Mouse (Mus musculus) mature B cell (primary cell): ENCODE measurements around the gene Stard9.

Experiments used
- in situ Hi-C: fragments of 300-500 bp; cut with MboI; formaldehyde crosslinking; loops from 2 replicates; pipeline ENCODE4 v1.14.3; 2019

Gene Stard9

DNA sequence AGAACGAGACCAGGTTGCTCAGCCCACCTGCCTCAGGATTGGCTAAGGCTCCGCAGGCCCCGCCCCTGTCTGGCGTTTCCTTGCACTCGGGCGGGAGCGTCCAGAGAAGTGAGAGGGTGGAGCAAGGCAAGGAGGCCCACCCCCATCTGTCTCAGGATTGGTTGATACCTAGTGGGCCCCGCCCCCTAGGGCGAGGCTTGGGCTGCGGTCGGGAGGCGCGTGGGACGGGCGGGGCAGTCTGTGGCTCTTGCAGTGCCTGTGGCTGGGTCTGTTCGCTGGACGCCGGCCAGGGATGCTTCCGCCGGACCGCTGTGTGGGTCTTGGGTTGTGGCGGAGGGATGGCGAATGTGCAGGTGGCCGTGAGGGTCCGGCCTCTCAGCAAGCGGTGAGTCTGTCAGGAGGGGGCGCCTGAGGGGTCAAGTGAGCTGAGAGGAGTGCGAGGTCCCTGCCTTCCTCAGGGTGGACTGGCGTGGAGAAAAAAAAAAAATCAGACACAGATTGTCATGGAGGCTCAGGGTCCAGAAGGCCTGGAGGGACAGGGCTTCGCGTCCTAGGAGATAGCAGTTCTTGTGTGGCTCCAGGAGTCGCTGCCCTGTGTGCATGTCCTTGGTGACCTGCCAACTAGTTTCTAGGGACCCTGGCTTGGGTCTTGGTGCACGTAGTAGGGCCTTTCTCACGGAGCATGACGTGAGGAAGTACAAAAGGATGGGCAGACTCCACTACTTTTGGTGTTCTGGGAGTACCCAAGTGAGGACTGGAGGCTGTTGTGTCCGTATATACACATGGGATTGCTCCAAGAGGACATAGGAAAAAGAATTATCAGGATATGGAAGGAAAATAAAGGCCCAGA, at the start of gene Stard9:
Stard9 (plus strand) TSS at position 236 of the 850 bp plus-strand sequence.
- in situ Hi-C loops, result no loop called here

DNA sequence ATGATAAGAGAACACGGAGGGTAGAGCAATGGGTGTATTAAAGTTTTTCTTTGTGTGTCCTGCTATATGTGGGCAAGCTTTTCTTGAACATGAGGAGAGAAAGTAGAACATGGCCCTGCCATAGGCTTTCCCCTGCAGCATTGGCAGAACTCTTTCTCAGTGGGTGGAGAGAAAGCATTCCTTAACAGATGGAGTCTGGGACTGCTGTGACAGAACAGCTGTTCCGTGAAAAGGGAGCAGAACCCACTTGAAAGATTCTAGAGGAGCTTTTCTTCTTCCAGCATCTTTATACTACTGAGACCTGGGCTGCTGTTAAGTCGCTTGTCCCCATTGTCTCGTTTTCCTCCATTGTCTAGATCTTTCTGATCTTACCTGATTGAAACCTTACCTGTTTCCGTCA, 39.2 kb upstream of the Stard9 start:
- in situ Hi-C loops, result no loop called here

DNA sequence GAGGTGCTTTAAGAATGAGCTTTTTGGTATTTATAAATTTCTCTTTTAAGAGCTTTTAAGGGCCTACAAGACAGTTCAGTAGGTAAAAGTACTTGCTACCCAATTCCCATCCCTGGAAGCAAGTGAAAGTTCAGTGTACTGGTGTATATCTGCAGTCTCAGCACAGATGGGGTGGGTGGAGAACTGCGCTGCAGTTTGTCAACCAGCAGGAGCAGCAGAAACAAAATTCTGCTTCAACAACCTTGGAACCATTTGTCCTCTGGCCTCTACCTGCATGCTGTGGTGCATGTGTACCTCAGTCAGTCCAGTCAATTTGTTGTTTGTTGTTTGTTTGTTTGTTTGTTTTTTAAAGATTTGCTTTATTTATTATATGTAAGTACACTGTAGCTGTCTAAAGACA, 36.7 kb upstream of the Stard9 start:
- in situ Hi-C loops, result no loop called here

DNA sequence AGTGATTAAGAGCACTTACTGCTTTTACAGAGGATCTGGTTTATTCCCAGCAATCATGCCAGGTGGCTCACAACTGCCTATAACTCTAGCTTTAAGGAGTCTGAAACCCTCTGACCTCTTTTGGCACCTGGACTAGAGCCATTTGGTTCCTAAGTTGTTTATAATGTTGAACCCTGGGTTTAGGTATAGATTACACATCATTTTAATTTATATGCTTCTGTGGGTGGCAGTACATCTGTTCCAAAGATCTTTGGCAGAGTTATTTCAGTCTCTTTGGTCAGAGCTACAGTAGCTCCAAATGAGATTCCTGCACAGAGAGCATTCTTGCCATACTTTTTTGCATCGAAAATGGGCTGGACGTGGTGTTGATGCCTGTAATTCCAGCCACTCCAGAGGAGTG, 31.2 kb upstream of the Stard9 start:
- in situ Hi-C loops, result no loop called here

DNA sequence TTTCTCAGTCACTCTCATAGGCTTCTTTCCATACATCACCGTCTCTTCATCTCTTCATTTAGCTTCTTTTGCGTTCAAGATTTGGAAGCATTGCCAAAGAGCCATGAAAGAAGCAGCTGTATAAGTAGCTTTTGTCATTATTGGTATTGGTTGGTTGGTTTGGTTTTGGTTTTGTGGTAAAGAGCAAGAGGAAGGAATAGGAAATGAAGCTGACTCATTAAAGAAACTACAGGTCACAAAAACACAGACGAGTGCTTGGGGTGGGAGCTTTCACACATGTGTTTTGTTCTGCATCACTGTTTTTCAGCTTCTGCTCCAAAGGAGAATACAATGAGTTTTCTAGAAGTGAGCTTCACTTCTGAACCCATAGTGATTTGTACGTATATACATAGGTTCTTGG, 29.4 kb upstream of the Stard9 start:
- in situ Hi-C loops, result no loop called here

GRCm38 (mm10) chr2:120606021-120606690, 22.8 kb upstream of the Stard9 start:
- in situ Hi-C loops, result no loop called here

- in situ Hi-C loops, result no loop called here
These were observed 19.8 kb upstream of the Stard9 start, which contains the start of the genes Haus2 and Lrrc57 for GRCm38 (mm10) chr2:120608830-120609723. Gene Haus2 (plus strand): TSS chr2:120609383. Gene Lrrc57 (minus strand): TSS chr2:120609520.

DNA sequence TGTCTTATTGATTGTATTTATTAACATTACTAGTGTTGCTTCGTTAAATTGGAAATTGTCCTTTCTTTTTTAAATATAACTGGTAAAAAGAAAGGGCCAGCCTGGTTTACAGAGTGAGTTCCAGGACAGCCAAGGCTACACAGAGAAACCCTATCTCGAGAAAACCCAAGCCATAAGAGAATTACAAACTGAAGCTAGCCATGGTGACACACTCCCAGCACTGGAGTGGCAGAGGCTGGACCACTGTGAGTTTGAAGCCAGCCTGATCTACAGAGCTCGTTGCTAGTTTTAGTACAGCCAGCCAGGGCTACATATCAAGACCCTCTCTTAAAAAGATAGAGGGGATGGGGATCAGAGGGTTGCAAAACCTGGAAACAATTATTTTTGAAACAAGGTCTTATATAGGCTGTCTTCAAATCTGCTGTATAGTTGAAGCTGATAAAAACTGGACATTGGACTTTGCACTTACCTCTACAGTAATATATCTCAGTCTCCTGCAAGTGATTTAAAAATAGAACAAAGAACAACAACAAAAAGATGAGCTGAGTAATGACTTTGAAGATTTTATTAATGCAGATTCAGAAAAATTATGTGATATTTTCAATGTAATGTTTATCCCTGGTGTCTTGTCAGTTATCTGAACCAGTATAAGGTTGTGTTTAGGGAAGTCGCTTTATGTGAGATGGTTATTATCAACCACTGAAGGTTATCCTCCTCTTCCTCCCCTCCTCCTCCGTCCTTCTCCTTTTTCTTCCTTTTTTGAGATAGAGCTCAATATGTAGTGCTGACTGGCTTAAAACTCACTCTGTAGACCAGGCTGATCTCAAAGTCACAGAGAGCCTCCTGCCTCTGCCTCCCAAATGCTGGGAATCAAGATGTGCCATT, 12.4 kb upstream of the Stard9 start:
- in situ Hi-C loops, result no loop called here

DNA sequence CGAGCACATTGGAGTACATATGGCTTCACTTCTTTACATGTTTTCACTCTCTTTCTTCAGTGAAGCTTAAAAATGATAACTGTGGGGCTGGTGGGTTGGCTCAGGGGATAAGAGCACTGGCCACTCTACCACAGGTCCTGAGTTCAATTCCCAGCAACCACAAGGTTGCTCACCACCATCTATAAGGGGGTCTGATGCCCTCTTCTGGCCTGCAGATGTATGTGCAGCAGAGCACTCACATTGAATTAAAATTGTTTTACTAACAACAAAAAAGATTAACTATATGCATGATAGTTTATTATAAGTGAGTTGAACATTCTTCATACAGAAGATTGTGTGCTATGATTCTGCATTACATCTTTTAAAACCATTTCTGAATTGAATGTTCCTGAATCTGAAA, 9.4 kb upstream of the Stard9 start:
- in situ Hi-C loops, result no loop called here

- in situ Hi-C loops, result no loop called here
These were observed 6.0 kb upstream of the Stard9 start for GRCm38 (mm10) chr2:120622920-120623319.

- in situ Hi-C loops, result no loop called here
These were observed 650 bp upstream of the Stard9 start for GRCm38 (mm10) chr2:120628076-120628865.

GRCm38 (mm10) chr2:120630246-120630645, 1.3 kb downstream of the Stard9 start:
- in situ Hi-C loops, result no loop called here

GRCm38 (mm10) chr2:120630655-120631054, 1.7 kb downstream of the Stard9 start:
- in situ Hi-C loops, result no loop called here

- in situ Hi-C loops, result no loop called here
These were observed 2.6 kb downstream of the Stard9 start for GRCm38 (mm10) chr2:120631521-120631920.

DNA sequence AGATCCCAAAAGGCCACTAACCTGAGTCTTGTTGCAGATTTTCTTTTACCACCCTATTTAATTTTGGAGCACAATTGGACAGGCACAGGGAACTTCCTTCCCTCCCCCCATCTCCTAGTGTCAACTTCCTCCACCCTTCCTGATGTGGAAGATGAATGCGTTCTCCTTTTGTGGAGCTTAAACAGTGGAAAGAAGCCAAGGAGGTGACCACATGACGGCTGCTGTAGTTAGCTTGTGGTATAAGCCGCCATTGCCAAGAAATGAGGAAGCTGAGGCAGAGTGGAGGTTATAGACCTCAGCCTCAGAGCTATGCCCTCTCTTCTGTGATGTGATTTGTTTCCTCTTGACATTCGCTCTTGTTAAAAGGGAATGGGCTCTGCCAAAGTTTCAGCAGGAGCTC, 3.0 kb downstream of the Stard9 start:
- in situ Hi-C loops, result no loop called here

- in situ Hi-C loops, result no loop called here
These were observed 11.9 kb downstream of the Stard9 start for GRCm38 (mm10) chr2:120640835-120641234.

DNA sequence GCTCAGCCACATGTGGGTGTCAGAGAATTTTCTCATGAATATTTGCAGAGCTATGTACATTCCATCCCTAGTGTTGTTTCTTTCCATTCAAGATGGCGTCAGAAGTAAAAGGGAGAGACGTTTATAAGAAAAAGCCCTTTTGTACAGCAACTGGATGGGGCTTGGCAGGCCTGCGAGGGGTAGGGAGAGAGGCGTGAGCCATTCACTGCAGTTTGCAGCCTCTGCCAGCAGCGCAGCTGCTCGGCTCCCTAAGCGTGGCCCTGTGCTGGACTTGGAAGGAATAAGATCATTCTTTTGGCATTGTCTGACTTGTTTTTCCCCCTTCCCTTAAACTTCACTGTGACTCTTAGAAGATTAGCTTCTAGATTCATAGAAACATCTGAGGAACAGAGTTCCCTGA, 14.9 kb downstream of the Stard9 start:
- in situ Hi-C loops, result no loop called here

- in situ Hi-C loops, result no loop called here
These were observed 17.9 kb downstream of the Stard9 start for GRCm38 (mm10) chr2:120646777-120647176.

DNA sequence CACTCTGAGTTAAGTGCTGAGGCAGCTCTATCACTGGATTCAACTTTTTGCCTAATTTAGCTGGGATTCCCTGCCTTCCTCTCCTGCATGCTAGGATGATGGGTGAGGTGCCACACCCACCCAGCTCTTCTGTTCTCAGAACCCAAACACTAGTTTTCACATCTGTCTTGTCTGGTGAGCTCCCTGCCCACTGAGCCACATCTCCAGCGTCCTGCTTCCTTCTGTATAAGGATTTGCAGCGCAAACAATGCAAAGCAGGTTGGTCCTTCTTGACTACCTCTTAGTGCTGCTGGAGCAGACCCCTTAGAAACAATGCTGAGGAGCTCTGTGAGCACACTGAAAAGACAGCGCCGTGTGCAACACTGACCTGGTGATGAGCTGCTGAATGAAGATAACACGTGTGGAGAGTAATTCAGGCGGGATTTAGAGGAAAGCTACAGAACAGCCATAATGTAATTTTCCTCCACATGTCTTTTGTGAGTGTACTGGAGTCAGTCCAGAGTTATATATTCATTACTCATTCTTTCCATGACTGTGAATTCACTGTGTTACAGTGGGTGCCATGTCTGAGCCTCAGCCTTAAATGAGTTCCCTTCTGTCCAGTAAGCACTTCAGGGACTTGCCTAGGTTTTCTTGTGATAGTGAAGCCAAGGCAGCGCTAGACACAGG, 23.5 kb downstream of the Stard9 start:
- in situ Hi-C loops, result no loop called here

DNA sequence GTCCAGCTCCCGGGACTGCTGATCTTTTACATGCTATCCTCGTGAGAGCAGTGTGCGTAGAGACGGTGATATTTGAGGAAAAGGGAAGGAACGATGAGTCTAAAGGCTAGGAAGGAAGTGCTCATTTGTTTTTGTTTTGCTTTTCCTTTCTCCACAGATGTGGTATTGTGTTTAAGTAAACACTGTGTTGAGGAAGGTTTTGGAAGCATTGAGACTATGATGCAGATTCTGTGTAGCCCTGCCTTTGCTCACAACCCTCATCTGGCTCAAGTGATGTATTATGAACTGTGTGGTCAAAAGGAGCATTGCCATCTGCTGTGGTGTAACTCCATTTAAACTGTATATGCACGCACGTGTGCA, 24.0 kb downstream of the Stard9 start:
- in situ Hi-C loops, result no loop called here
